Mouse (Mus musculus) gastrocnemius, postnatal 14 days (tissue): ENCODE measurements around the gene Cd300e. TPM values are rescaled to one million over a fixed set of nuclear protein-coding genes. Genes with fewer than 3 reads are reported as not detected.
"Not testable (repeated sequence)": the region's sequence is repeated elsewhere in the genome, so short reads cannot be mapped to it uniquely, and the experiment has no call there.

Source experiments
- DNase-seq: peaks from one replicate; pipeline ENCODE4 v3.0.0; 2021; ENCODE audit warnings: mixed read lengths
- intact Hi-C: fragments of 180-260 bp; cut with DNase I; formaldehyde crosslinking; loops from one replicate; pipeline ENCODE4 v1.15.1; 2025; ENCODE audit warnings: low total_unique reads
- total RNA-seq, 2 experiments: library from RNA; stranded (reverse); gene quantifications; 2 replicates each; pipeline ENCODE4 v1.2.3; 2021

The Cd300e gene
- total RNA-seq, 2 experiments from 2014 or later: not detected

DNA sequence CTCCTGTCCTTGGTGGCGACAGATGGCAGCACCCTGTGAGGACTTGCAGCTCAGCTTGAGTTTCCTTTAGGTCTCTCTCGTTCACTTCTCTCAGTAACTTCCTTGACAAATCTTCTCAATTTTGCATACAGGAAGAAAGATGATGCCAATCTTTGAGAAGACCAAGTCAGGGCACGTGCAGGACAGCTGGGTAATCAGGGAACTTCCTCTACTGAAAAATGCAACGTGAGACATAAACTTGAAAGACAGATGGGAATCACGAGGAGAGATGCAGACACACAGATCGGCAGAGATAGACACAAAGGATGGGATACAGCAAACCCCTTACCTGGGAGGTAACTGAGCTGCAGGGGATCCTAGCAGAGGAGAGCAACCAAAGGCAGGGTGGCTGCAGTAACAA is 24.3 kb downstream of the Cd300e start, which contains the start of gene Cd300ld5:
Cd300ld5 (minus strand) TSS at position 101 of the 400 bp plus-strand sequence.
- intact Hi-C loops, DNase-seq: not testable (repeated sequence)

DNA sequence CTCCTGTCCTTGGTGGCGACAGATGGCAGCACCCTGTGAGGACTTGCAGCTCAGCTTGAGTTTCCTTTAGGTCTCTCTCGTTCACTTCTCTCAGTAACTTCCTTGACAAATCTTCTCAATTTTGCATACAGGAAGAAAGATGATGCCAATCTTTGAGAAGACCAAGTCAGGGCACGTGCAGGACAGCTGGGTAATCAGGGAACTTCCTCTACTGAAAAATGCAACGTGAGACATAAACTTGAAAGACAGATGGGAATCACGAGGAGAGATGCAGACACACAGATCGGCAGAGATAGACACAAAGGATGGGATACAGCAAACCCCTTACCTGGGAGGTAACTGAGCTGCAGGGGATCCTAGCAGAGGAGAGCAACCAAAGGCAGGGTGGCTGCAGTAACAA is 35.1 kb downstream of the Cd300e start, which contains the start of gene Cd300ld4:
Cd300ld4 (minus strand) TSS at position 101 of the 400 bp plus-strand sequence.
- DNase-seq, intact Hi-C loops: not testable (repeated sequence)

DNA sequence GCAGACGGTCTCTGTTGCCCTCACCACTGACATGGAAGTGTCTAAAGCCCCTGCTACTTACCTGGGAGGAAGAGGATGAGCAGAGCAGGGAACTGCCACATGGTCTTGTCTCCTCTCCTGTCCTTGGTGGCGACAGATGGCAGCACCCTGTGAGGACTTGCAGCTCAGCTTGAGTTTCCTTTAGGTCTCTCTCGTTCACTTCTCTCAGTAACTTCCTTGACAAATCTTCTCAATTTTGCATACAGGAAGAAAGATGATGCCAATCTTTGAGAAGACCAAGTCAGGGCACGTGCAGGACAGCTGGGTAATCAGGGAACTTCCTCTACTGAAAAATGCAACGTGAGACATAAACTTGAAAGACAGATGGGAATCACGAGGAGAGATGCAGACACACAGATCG is 45.9 kb downstream of the Cd300e start, which contains the start of gene Cd300ld2:
Cd300ld2 (minus strand) TSS at position 101 of the 400 bp plus-strand sequence.
- DNase-seq, intact Hi-C loops: not testable (repeated sequence)

DNA sequence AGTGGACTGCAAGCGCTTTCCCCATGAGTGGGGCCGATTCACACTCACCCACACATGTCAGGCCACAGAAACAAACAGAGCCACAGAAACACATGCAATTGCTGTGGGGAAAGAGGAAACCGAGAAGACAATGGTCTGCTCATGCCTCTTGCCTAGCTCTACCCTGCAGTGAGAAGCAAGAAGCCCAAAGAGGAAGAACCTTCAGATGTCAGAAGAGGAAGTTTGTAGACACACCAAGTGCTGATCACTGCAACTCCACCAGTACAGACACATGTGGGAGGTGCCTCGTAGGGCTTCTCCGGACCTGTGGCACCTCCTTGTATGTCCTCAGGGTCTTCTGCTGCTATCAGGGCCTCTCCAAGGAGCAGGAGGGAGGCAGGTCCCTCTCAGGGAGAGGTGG is 57.9 kb downstream of the Cd300e start:
- no peak for DNase-seq
- intact Hi-C loops: no loop called here

Other genes with a start within 250 kb of the Cd300e start
- 10 to 100 TPM; 39.1 to 43.0 TPM for gene Gprc5c, start 211.0 kb downstream of the Cd300e start, total RNA-seq
- under 1 TPM; 0.55 to 0.84 TPM for gene Cd300a, start 172.1 kb downstream of the Cd300e start, total RNA-seq
- gene Cd300lb, start 127.8 kb downstream of the Cd300e start, total RNA-seq: under 1 TPM; 0.13 to 0.78 TPM
- not detected for gene Cd300c, start 93.0 kb downstream of the Cd300e start, total RNA-seq
- under 1 TPM; 0.24 to 0.37 TPM for gene Cd300ld, start 72.3 kb downstream of the Cd300e start, total RNA-seq
- gene Cd300c2, start 60.3 kb downstream of the Cd300e start, total RNA-seq: under 1 TPM; 0.64 to 0.84 TPM
- not detected for gene Cd300ld2, start 46.0 kb downstream of the Cd300e start, total RNA-seq
- gene Cd300ld4, start 35.2 kb downstream of the Cd300e start, total RNA-seq: 1 to 10 TPM in 1 of 2 experiments, not detected in 1; 1.1 TPM
- gene Cd300ld5, start 24.4 kb downstream of the Cd300e start, total RNA-seq: 1 to 10 TPM in 1 of 2 experiments, not detected in 1; 3.3 TPM
- gene Cd300ld3, start 13.8 kb downstream of the Cd300e start, total RNA-seq: 1 to 10 TPM in 1 of 2 experiments, not detected in 1; 3.1 TPM
- under 1 TPM; 0.62 TPM for gene Rab37, start 29.3 kb upstream of the Cd300e start, total RNA-seq
- not detected for gene Cd300lf, start 71.8 kb upstream of the Cd300e start, total RNA-seq
- gene Slc9a3r1, start 101.2 kb upstream of the Cd300e start, total RNA-seq: 1 to 10 TPM; 4.9 to 5.9 TPM
- gene Tmem104, start 125.3 kb upstream of the Cd300e start, total RNA-seq: 1 to 10 TPM; 4.5 to 4.9 TPM
- 10 to 100 TPM; 13.1 to 14.0 TPM for gene Nat9, start 125.7 kb upstream of the Cd300e start, total RNA-seq
- not detected for gene Grin2c, start 205.1 kb upstream of the Cd300e start, total RNA-seq
- gene Fdxr, start 214.9 kb upstream of the Cd300e start, total RNA-seq: 1 to 10 TPM; 5.4 to 6.0 TPM
- 1 to 10 TPM; 1.6 to 1.7 TPM for gene Fads6, start 235.5 kb upstream of the Cd300e start, total RNA-seq
- not detected for gene Otop2, start 245.0 kb upstream of the Cd300e start, total RNA-seq